Mouse (Mus musculus): ENCODE data around the gene Macf1. TPM values are rescaled to one million over a fixed set of nuclear protein-coding genes. Genes with fewer than 3 reads are reported as not detected.

The Macf1 gene
- polyA plus RNA-seq, 1 experiment from 2014 or later, result 114 TPM

- H3K27ac ChIP-seq (ENCODE audit: low read depth, low read length), result no peak overlapping the region
- H3K4me1 ChIP-seq (replicated peaks; ENCODE audit: control insufficient read depth, insufficient read depth, low read length), result 0 out of 2 replicates have a peak, but pooled peaks cover 2% of the 10 kb centered on the region
- H3K9ac ChIP-seq (ENCODE audit: low read depth, low read length), result no peak overlapping the region
- H3K4me2 ChIP-seq (replicated peaks; ENCODE audit: low read depth, low read length), result no peak overlapping the region
- 46% methylated on average over 7 of the region's 7 CpGs for WGBS
- no peak for ATAC-seq (ENCODE audit: low FRiP score)
- no peak for DNase-seq (ENCODE audit: low spot score)
- no peaks in the 10 kb centered on the region for H3K36me3 ChIP-seq (ENCODE audit: control insufficient read depth, insufficient read depth, low read length)
- no peaks in the 10 kb centered on the region for H3K9me3 ChIP-seq (ENCODE audit: control insufficient read depth, low read length)
- no peaks in the 10 kb centered on the region for H3K27me3 ChIP-seq (ENCODE audit: control insufficient read depth, insufficient read depth, low read length)
- H3K4me3 ChIP-seq (ENCODE audit: low read depth, low read length), result no peak overlapping the region
These were observed 118.8 kb downstream of the Macf1 start for GRCm38 (mm10) chr4:123565291-123565861.

- Histone ChIP-seq H3K27ac (ENCODE audit: low read depth, low read length) (no peak overlapping the region), H3K9ac (ENCODE audit: low read depth, low read length) (no peak overlapping the region), H3K27me3 (ENCODE audit: control insufficient read depth, insufficient read depth, low read length) (no peaks in the 10 kb centered on the region), H3K4me3 (ENCODE audit: low read depth, low read length) (no peak overlapping the region), H3K4me2 (replicated peaks; ENCODE audit: low read depth, low read length) (no peak overlapping the region), H3K36me3 (ENCODE audit: control insufficient read depth, insufficient read depth, low read length) (no peaks in the 10 kb centered on the region), H3K4me1 (replicated peaks; ENCODE audit: control insufficient read depth, insufficient read depth, low read length) (0 out of 2 replicates have a peak, but pooled peaks cover 2% of the 10 kb centered on the region), H3K9me3 (ENCODE audit: control insufficient read depth, low read length) (no peaks in the 10 kb centered on the region)
- ATAC-seq (ENCODE audit: low FRiP score), result no peak
- no peak for DNase-seq (ENCODE audit: low spot score)
- 81% methylated on average over 6 of the region's 6 CpGs for WGBS
These were observed 119.9 kb downstream of the Macf1 start for GRCm38 (mm10) chr4:123564051-123564791.

GRCm38 (mm10) chr4:123562177-123562815 lies 121.9 kb downstream of the Macf1 start:
- WGBS, result 89% methylated on average over 3 of the region's 3 CpGs
- Histone ChIP-seq H3K4me1 (replicated peaks; ENCODE audit: control insufficient read depth, insufficient read depth, low read length) (0 out of 2 replicates have a peak, but pooled peaks cover 2% of the 10 kb centered on the region), H3K27ac (ENCODE audit: low read depth, low read length) (no peak overlapping the region), H3K4me3 (ENCODE audit: low read depth, low read length) (no peak overlapping the region), H3K27me3 (ENCODE audit: control insufficient read depth, insufficient read depth, low read length) (no peaks in the 10 kb centered on the region), H3K36me3 (ENCODE audit: control insufficient read depth, insufficient read depth, low read length) (no peaks in the 10 kb centered on the region), H3K4me2 (replicated peaks; ENCODE audit: low read depth, low read length) (no peak overlapping the region), H3K9ac (ENCODE audit: low read depth, low read length) (no peak overlapping the region), H3K9me3 (ENCODE audit: control insufficient read depth, low read length) (no peaks in the 10 kb centered on the region)
- DNase-seq (ENCODE audit: low spot score) (no peak), ATAC-seq (ENCODE audit: low FRiP score) (no peak)

- Histone ChIP-seq H3K27ac (ENCODE audit: low read depth, low read length) (no peak overlapping the region), H3K4me2 (replicated peaks; ENCODE audit: low read depth, low read length) (no peak overlapping the region), H3K27me3 (ENCODE audit: control insufficient read depth, insufficient read depth, low read length) (no peaks in the 10 kb centered on the region), H3K4me3 (ENCODE audit: low read depth, low read length) (no peak overlapping the region), H3K4me1 (replicated peaks; ENCODE audit: control insufficient read depth, insufficient read depth, low read length) (0 out of 2 replicates have a peak, but pooled peaks cover 2% of the 10 kb centered on the region), H3K36me3 (ENCODE audit: control insufficient read depth, insufficient read depth, low read length) (no peaks in the 10 kb centered on the region), H3K9ac (ENCODE audit: low read depth, low read length) (no peak overlapping the region), H3K9me3 (ENCODE audit: control insufficient read depth, low read length) (no peaks in the 10 kb centered on the region)
- no peak for DNase-seq (ENCODE audit: low spot score)
- ATAC-seq (ENCODE audit: low FRiP score), result no peak
- whole genome bisulfite sequencing, result 93% methylated on average over 4 of the region's 4 CpGs
These were observed 123.3 kb downstream of the Macf1 start for GRCm38 (mm10) chr4:123560896-123561295.

- no peak for DNase-seq (ENCODE audit: low spot score)
- Histone ChIP-seq H3K4me2 (replicated peaks; ENCODE audit: low read depth, low read length) (no peak overlapping the region), H3K27ac (ENCODE audit: low read depth, low read length) (no peak overlapping the region), H3K27me3 (ENCODE audit: control insufficient read depth, insufficient read depth, low read length) (no peaks in the 10 kb centered on the region), H3K4me1 (replicated peaks; ENCODE audit: control insufficient read depth, insufficient read depth, low read length) (no peaks in the 10 kb centered on the region), H3K36me3 (ENCODE audit: control insufficient read depth, insufficient read depth, low read length) (no peaks in the 10 kb centered on the region), H3K9ac (ENCODE audit: low read depth, low read length) (no peak overlapping the region), H3K4me3 (ENCODE audit: low read depth, low read length) (no peak overlapping the region), H3K9me3 (ENCODE audit: control insufficient read depth, low read length) (no peaks in the 10 kb centered on the region)
- WGBS, result 91% methylated on average over 2 of the region's 2 CpGs
- no peak for ATAC-seq (ENCODE audit: low FRiP score)
These were observed 125.7 kb downstream of the Macf1 start for GRCm38 (mm10) chr4:123558496-123558895.

GRCm38 (mm10) chr4:123555251-123555650 lies 128.9 kb downstream of the Macf1 start:
- DNase-seq (ENCODE audit: low spot score), result no peak
- no peaks in the 10 kb centered on the region for H3K36me3 ChIP-seq (ENCODE audit: control insufficient read depth, insufficient read depth, low read length)

GRCm38 (mm10) chr4:123552689-123553088 lies 131.5 kb downstream of the Macf1 start:
- no peaks in the 10 kb centered on the region for H3K9me3 ChIP-seq (ENCODE audit: control insufficient read depth, low read length)
- H3K27ac ChIP-seq (ENCODE audit: low read depth, low read length), result no peak overlapping the region
- H3K4me3 ChIP-seq (ENCODE audit: low read depth, low read length), result no peak overlapping the region
- H3K4me1 ChIP-seq (replicated peaks; ENCODE audit: control insufficient read depth, insufficient read depth, low read length), result no peaks in the 10 kb centered on the region
- 36% methylated on average over 3 of the region's 3 CpGs for WGBS
- no peak overlapping the region for H3K4me2 ChIP-seq (replicated peaks; ENCODE audit: low read depth, low read length)
- H3K36me3 ChIP-seq (ENCODE audit: control insufficient read depth, insufficient read depth, low read length), result no peaks in the 10 kb centered on the region
- no peak for ATAC-seq (ENCODE audit: low FRiP score)
- no peak for DNase-seq (ENCODE audit: low spot score)
- no peak overlapping the region for H3K9ac ChIP-seq (ENCODE audit: low read depth, low read length)
- no peaks in the 10 kb centered on the region for H3K27me3 ChIP-seq (ENCODE audit: control insufficient read depth, insufficient read depth, low read length)

More at GRCm38 (mm10) chr4:123555251-123555650, 128.9 kb downstream of the Macf1 start:
- H3K9ac ChIP-seq (ENCODE audit: low read depth, low read length), result no peak overlapping the region
- no peak overlapping the region for H3K27ac ChIP-seq (ENCODE audit: low read depth, low read length)
- H3K4me3 ChIP-seq (ENCODE audit: low read depth, low read length), result no peak overlapping the region
- H3K9me3 ChIP-seq (ENCODE audit: control insufficient read depth, low read length), result no peaks in the 10 kb centered on the region
- H3K27me3 ChIP-seq (ENCODE audit: control insufficient read depth, insufficient read depth, low read length), result no peaks in the 10 kb centered on the region
- ATAC-seq (ENCODE audit: low FRiP score), result no peak
- H3K4me1 ChIP-seq (replicated peaks; ENCODE audit: control insufficient read depth, insufficient read depth, low read length), result no peaks in the 10 kb centered on the region
- no peak overlapping the region for H3K4me2 ChIP-seq (replicated peaks; ENCODE audit: low read depth, low read length)

GRCm38 (mm10) chr4:123548317-123548716 lies 135.8 kb downstream of the Macf1 start:
- no peak overlapping the region for H3K4me3 ChIP-seq (ENCODE audit: low read depth, low read length)
- DNase-seq (ENCODE audit: low spot score) (no peak), ATAC-seq (ENCODE audit: low FRiP score) (no peak)
- no peak overlapping the region for H3K9ac ChIP-seq (ENCODE audit: low read depth, low read length)
- H3K27ac ChIP-seq (ENCODE audit: low read depth, low read length), result no peak overlapping the region
- no peaks in the 10 kb centered on the region for H3K9me3 ChIP-seq (ENCODE audit: control insufficient read depth, low read length)
- 92% methylated on average over 3 of the region's 3 CpGs for WGBS
- H3K4me2 ChIP-seq (replicated peaks; ENCODE audit: low read depth, low read length), result no peak overlapping the region
- H3K36me3 ChIP-seq (ENCODE audit: control insufficient read depth, insufficient read depth, low read length), result no peaks in the 10 kb centered on the region
- no peaks in the 10 kb centered on the region for H3K27me3 ChIP-seq (ENCODE audit: control insufficient read depth, insufficient read depth, low read length)
- no peaks in the 10 kb centered on the region for H3K4me1 ChIP-seq (replicated peaks; ENCODE audit: control insufficient read depth, insufficient read depth, low read length)
